Mouse (Mus musculus) intestine, embryonic 16.5 days (tissue): ENCODE results near the gene Vrk1. TPM values are rescaled to one million over a fixed set of nuclear protein-coding genes. Genes with fewer than 3 reads are reported as not detected.

Experiments
- ATAC-seq: fragments of 200-750 bp; cut with Nextera tagmentation; 2 replicates; pipeline ENCODE4 v1.8.0; 2017; ENCODE audit warnings: moderate TSS enrichment, moderate library complexity
- H3K27ac ChIP-seq: fragments of 300-500 bp; sonication (generic); 2 replicates; pipeline ENCODE4 v1.5.1; 2014; ENCODE audit warnings: mild to moderate bottlenecking, low read length
- H3K27me3 ChIP-seq: fragments of 300-500 bp; sonication (generic); replicated peaks from 2 replicates; pipeline ENCODE4 v1.6.1; 2014; ENCODE audit warnings: low read length, control low read depth, mixed read lengths; ENCODE audit not compliant: control insufficient read depth, insufficient read depth
- H3K36me3 ChIP-seq: fragments of 300-500 bp; sonication (generic); 2 replicates; pipeline ENCODE4 v1.6.1; 2014; ENCODE audit warnings: low read length, control low read depth; ENCODE audit not compliant: control insufficient read depth, insufficient read depth
- H3K4me1 ChIP-seq: fragments of 300-500 bp; sonication (generic); 2 replicates; pipeline ENCODE4 v1.6.1; 2014; ENCODE audit warnings: low read length, control low read depth, mixed read lengths; ENCODE audit not compliant: control insufficient read depth, insufficient read depth
- H3K4me2 ChIP-seq: fragments of 300-500 bp; sonication (generic); 2 replicates; pipeline ENCODE4 v1.6.1; 2014; ENCODE audit warnings: low read depth, low read length, control low read depth
- H3K4me3 ChIP-seq: fragments of 300-500 bp; sonication (generic); 2 replicates; pipeline ENCODE4 v1.5.1; 2014; ENCODE audit warnings: mild to moderate bottlenecking, low read length
- H3K9ac ChIP-seq: fragments of 300-500 bp; sonication (generic); 2 replicates; pipeline ENCODE4 v1.6.1; 2014; ENCODE audit warnings: low read depth, low read length
- H3K9me3 ChIP-seq: fragments of 300-500 bp; sonication (generic); 2 replicates; pipeline ENCODE4 v1.6.1; 2016; ENCODE audit warnings: low read length, control low read depth; ENCODE audit not compliant: control insufficient read depth
- WGBS: fragments of 180-500 bp; shearing (Covaris S2); extraction: QIAGEN DNeasy Blood & Tissue Kit; methylation state at CpG from one replicate; pipeline ENCODE4 v1.1.7; 2014; 5-methylcytosine and 5-hydroxymethylcytosine counted together
- polyA plus RNA-seq: library from polyadenylated mRNA; unstranded; fragments of >200 nt; fragmentation: Nextera tagmentation; extraction: Ambion mirVana; gene quantifications from 2 replicates; pipeline ENCODE4 v1.2.1, GENCODE M21; 2015

The Vrk1 gene
- polyA plus RNA-seq, 1 experiment from 2014 or later: 61.2 TPM

DNA sequence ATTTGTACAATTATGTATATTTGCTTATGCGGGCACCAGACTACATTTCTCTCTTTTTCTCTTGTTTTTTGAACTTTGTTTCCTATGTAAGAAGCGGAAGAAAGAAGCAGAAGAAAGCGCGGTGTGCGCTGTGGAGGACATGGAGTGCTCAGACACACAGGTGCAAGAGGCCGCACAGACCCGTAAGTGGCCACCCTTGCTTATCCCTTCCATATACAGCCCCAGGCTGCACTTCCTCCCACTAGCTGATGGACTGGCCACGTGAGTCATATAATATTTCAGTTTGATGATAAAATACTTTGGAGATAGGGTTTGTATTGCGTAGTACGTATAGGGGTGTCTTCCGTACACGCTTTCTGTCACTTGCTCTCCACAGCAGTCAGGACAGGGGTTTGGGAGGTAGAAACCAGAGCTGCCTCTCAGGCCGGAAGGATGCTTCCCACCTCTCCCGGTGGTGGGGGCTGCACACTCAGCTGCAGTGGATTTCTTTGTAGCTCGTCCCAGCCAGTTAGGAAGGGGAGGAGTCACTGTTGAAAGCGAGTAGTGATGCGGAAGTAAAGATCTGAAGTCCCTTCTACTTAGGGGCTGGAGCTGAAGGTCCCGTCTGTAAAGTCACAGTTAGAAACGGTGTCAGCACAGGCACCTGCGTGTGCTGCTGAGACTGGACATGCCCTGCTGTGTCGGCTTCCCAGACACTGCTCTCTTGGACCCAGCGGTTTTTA is 60.6 kb downstream of the Vrk1 start:
- H3K9me3 ChIP-seq: no peaks in the 10 kb centered on the region
- H3K36me3 ChIP-seq: peaks cover 3% of the 10 kb centered on the region; the same call in 1 of the 2 replicates
- H3K27me3 ChIP-seq: no peaks in the 10 kb centered on the region
- no peak overlapping the region for H3K4me2 ChIP-seq
- H3K27ac ChIP-seq: no peak overlapping the region
- no peak overlapping the region for H3K9ac ChIP-seq
- H3K4me1 ChIP-seq: no peaks in the 10 kb centered on the region
- ATAC-seq: no peak
- 82% methylated on average over 22 of the region's 22 CpGs for WGBS
- H3K4me3 ChIP-seq: no peak overlapping the region

DNA sequence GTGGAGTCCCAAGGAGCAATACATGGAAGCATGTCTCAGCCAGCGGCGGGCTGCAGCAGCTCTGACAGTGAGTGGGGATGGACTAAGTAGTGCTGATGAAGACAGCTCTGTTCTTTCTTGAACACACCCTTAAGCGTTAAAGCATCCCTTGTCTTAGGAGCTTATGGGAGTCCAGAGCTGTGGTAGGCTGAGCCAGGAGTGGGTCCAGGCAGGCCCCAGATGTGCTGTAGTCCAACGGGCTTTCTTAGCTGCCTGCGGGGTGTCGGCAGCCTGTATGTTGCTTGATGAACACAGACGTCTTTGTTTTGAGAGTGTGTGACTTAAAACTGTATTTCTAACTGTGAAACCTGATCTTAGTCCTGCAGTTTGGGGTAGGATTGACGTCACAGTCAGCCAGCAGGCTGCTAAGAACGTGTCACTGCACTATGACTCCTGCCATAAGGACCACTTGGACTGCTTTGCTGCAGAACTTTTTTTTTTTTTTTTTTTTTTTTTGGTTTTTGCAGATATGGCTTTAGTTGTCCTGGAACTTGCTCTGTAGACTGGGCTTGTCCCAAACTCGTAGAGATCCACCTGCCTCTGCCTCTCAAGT is 61.6 kb downstream of the Vrk1 start:
- no peak overlapping the region for H3K4me2 ChIP-seq
- no peak overlapping the region for H3K4me3 ChIP-seq
- 70% methylated on average over 10 of the region's 10 CpGs for WGBS
- no peak overlapping the region for H3K9ac ChIP-seq
- no peaks in the 10 kb centered on the region for H3K4me1 ChIP-seq
- no peaks in the 10 kb centered on the region for H3K9me3 ChIP-seq
- no peaks in the 10 kb centered on the region; the same call in 1 of the 2 replicates for H3K36me3 ChIP-seq
- no peaks in the 10 kb centered on the region for H3K27me3 ChIP-seq
- no peak for ATAC-seq
- H3K27ac ChIP-seq: no peak overlapping the region

DNA sequence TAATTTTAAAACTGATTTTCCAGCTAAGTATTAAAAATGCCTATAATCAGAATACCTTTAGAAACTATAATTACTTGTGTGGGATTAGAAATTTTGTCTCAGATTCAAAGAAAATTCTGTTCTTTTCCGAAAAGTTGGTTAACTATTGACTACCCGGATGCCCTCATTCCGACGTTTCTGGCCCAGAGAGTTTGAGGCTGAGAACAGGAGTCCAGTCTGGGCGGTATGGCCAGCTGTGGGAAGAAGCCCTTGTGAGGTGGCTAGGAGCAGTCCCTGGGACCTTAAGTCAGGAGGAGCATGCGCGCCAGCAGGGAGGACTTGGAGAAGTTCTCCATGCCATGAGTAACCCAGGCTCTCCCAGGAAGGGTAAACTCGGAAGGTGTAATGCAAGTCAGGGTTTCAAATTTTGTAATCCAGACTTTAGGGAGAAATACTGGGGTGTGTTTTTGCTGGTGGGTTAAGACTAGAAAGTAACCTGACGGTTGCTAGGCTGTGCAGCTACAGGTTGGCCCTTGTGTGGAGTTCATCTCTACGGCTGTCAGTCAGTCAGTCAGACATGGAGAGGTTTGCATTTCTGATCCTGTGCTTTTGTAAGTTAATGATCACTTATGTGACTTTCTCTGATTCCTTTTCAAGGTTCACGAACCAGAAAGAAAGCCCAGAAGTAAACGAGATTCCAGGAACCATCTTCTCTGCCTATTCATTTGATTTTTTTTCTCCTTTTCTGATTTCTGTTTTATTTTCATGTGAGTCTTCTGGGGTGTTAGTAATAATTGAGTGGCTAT is 64.5 kb downstream of the Vrk1 start:
- WGBS: 88% methylated on average over 12 of the region's 12 CpGs
- Histone ChIP-seq H3K4me3 (no peak overlapping the region), H3K4me2 (no peak overlapping the region), H3K4me1 (no peaks in the 10 kb centered on the region), H3K9me3 (no peaks in the 10 kb centered on the region), H3K27me3 (no peaks in the 10 kb centered on the region), H3K27ac (no peak overlapping the region), H3K36me3 (no peaks in the 10 kb centered on the region; the same call in 1 of the 2 replicates), H3K9ac (no peak overlapping the region)
- no peak for ATAC-seq

DNA sequence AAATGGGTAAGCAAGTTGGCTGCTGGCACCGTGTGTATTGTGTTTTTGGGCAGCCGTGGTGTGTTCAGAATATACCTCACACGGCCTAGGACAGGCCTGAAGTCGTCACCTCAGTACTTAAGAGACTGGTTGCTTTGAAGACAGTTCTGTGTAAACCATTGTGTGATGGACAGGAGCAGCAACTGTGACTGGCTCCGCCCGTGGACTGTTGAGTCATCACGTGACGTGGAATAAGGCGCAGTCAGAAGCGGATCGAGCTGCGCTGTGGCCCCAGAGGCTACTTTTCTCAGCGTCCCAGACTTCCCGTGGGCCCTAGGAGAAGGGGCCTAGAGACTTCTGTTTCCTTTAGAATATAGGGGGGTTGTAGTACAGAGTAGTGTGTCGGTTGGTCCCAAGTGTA is 66.1 kb downstream of the Vrk1 start:
- WGBS: 92% methylated on average over 15 of the region's 15 CpGs
- Histone ChIP-seq H3K4me2 (no peak overlapping the region), H3K27me3 (no peaks in the 10 kb centered on the region), H3K4me3 (no peak overlapping the region), H3K27ac (no peak overlapping the region), H3K9me3 (no peaks in the 10 kb centered on the region), H3K9ac (no peak overlapping the region), H3K4me1 (no peaks in the 10 kb centered on the region), H3K36me3 (no peaks in the 10 kb centered on the region; the same call in 1 of the 2 replicates)
- no peak for ATAC-seq

DNA sequence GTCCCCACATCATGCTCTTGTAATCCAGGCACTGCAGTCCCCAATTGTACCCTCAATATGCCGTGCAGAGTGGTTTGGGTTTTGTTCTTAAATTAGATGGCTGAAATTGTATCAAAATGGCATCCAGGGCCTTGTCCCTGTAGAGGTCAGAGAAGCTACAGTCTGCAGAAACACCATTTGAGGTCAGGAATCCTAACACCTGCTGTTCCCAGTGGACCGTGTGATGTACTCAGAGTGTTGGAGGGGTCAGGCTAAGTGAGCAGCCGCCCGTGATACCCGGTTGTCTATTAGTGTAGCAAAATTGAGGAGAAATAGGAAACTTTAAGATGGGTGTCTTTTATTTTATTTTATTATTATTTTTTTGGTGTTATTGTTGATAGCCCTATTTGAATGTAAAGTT is 70.5 kb downstream of the Vrk1 start:
- Histone ChIP-seq H3K27ac (no peak overlapping the region), H3K4me3 (no peak overlapping the region), H3K36me3 (no peaks in the 10 kb centered on the region), H3K4me1 (no peaks in the 10 kb centered on the region), H3K9ac (no peak overlapping the region), H3K9me3 (no peaks in the 10 kb centered on the region), H3K27me3 (no peaks in the 10 kb centered on the region), H3K4me2 (no peak overlapping the region)
- ATAC-seq: no peak
- 87% methylated on average over 5 of the region's 5 CpGs for WGBS

DNA sequence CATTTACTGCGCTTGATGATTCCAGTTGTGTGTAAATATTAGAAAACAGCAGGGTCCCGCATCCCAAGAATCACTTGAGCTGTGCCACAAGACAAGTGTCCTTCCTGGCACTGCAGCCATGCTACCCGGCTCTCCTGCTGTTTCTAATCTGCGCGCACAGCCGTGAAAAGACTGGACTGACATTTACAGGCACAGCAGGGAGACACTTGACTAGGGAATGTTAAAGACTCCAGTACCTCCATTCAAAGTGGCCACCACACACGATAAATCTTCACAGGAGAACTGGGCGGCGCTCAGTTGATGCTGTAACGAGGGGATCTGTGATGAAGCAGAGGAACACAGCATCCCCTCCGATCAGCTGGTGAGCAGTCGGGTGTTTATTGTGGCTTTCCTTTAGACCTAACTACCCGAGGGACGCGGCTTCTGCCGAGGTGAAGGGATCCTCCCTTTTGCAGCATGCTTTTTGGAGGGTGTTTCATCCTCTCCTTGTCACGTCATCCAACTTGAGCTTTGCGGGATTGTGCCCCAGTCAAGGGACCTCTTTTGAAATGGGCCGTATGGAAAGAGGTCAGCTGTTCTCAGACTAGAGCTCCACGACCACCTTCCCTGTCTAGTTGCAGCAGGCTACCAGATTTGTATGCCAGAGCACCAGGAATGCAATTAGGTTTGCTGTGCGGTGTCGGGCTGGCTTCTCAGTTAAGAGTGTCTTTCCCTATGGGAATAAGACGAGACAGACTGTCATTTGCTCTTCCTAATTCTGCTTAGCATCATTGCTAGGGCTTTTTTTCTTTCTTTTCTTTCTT is 71.1 kb downstream of the Vrk1 start:
- H3K4me3 ChIP-seq: no peak overlapping the region
- ATAC-seq: no peak

DNA sequence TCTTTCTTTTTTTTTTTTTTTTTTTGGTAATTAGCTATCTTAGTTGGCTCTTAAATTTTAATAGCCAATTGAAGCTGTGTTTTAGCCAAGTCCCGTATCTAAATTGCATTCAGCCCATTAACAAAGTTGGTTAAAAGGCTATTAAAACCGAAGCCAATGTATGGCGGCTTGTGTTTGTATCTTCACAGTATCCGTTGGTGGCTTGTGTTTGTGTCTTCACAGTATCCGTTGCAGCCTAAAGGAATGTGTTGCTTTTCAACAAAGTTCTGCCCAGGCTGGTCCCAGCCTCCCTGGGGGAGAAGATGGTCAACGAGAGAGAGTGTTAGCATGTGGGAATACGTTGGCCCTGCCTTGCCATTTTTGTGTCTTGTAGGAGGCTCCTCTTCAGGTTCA is 71.7 kb downstream of the Vrk1 start:
- H3K4me3 ChIP-seq: no peak overlapping the region
- 77% methylated on average over 7 of the region's 7 CpGs for WGBS

More for the DNA sequence above, 71.1 kb downstream of the Vrk1 start:
- Histone ChIP-seq H3K27me3 (no peaks in the 10 kb centered on the region), H3K9ac (no peak overlapping the region), H3K27ac (no peak overlapping the region), H3K4me2 (no peak overlapping the region), H3K36me3 (no peaks in the 10 kb centered on the region), H3K4me1 (no peaks in the 10 kb centered on the region), H3K9me3 (no peaks in the 10 kb centered on the region)
- 62% methylated on average over 23 of the region's 23 CpGs for WGBS

DNA sequence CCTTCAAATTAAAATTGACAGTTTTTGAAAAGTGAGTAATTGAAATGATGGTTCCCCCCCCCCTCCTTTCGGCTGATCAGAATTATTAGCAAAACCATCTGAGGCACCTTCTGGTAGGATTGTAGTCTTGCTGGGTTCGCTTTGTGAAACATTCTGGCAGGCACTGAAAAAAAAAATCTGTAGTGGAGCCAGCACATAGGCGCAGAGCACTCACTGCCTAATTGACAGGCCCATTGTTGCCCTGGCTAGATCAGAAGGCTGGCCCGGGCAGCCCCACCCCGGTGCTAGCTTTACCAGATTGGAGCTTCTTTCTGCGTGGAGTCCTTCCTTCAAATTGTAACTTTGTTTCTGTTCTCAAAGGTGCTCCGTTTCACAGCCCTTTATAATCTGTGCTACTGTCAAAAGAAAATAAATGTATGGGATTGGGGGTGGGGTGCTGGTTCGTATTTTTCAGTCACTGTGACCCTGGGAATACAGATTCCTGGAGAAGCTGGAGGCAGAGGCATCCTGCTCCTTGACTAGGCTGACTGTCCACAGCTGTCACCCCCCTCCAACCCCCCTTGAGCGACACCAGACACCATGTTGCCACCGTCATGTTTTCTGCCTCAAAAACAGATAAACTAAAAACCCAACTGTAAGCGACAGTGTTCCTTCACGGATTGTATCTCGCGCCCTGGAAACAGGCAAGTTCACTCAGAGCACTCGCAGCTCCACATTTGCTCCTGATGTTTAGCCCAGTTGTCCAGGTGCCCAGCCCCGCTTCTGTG is 72.3 kb downstream of the Vrk1 start:
- H3K27ac ChIP-seq: no peak overlapping the region
- no peak overlapping the region for H3K9ac ChIP-seq
- H3K4me1 ChIP-seq: no peaks in the 10 kb centered on the region
- 49% methylated on average over 16 of the region's 16 CpGs for WGBS
- no peak overlapping the region for H3K4me2 ChIP-seq
- H3K27me3 ChIP-seq: no peaks in the 10 kb centered on the region
- no peaks in the 10 kb centered on the region for H3K36me3 ChIP-seq
- ATAC-seq: no peak
- no peak overlapping the region for H3K4me3 ChIP-seq
- H3K9me3 ChIP-seq: no peaks in the 10 kb centered on the region

More for the DNA sequence above, 71.7 kb downstream of the Vrk1 start:
- Histone ChIP-seq H3K4me1 (no peaks in the 10 kb centered on the region), H3K9me3 (no peaks in the 10 kb centered on the region), H3K27ac (no peak overlapping the region), H3K9ac (no peak overlapping the region), H3K36me3 (no peaks in the 10 kb centered on the region), H3K4me2 (no peak overlapping the region), H3K27me3 (no peaks in the 10 kb centered on the region)
- ATAC-seq: no peak
